Mouse (Mus musculus) small intestine, adult 2 months (tissue): Measurements from ENCODE around the gene Il17d.

Experiments used
- CTCF ChIP-seq: fragments of 200-500 bp; IDR thresholded peaks from 2 replicates; pipeline ENCODE4 v1.5.1; 2012; ENCODE audit warnings: low read depth, mild to moderate bottlenecking, control low read depth, inconsistent platforms, low read length, moderate library complexity, mixed read lengths; ENCODE audit not compliant: insufficient replicate concordance, insufficient read length; ENCODE audit errors: extremely low read depth
- POLR2A ChIP-seq: fragments of 200-500 bp; IDR thresholded peaks from 2 replicates; pipeline ENCODE4 v1.6.1; 2012; ENCODE audit warnings: low read depth, mild to moderate bottlenecking, control low read depth, inconsistent platforms, low read length, moderate library complexity

DNA sequence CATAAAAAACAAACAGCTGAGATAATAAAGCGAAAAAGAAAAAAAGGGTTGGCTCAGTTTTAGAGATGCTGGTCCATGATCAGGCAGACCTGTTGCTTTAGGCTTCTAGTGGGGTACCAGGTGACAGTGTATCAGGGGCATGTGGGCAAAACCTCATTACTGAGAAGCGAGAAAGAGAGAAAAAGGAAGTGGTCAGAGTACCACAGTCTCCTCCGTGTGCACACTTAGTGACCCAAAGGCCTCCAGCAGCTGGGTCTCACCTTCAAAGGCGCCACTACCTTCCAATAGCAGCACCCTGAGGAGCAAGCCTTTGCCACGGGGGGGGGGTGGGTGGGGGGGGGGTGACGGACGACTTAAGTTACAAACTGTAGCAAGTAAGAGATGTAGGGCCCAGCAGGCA lies 2.5 kb downstream of the Il17d start:
- TF ChIP-seq CTCF, result no peak
- TF ChIP-seq POLR2A, result no peak
